Mouse (Mus musculus): Measurements from ENCODE around the gene Pcsk6. TPM values are rescaled to one million over a fixed set of nuclear protein-coding genes. Genes with fewer than 3 reads are reported as not detected.
"Not testable (repeated sequence)": the region's sequence is repeated elsewhere in the genome, so short reads cannot be mapped to it uniquely, and the experiment has no call there.

Pcsk6 gene
- 10 to 100 TPM in 3 of 4 experiments, 1 to 10 TPM in 1; 9.6 to 14.2 (median 11.9) TPM for total RNA-seq (2022)

DNA sequence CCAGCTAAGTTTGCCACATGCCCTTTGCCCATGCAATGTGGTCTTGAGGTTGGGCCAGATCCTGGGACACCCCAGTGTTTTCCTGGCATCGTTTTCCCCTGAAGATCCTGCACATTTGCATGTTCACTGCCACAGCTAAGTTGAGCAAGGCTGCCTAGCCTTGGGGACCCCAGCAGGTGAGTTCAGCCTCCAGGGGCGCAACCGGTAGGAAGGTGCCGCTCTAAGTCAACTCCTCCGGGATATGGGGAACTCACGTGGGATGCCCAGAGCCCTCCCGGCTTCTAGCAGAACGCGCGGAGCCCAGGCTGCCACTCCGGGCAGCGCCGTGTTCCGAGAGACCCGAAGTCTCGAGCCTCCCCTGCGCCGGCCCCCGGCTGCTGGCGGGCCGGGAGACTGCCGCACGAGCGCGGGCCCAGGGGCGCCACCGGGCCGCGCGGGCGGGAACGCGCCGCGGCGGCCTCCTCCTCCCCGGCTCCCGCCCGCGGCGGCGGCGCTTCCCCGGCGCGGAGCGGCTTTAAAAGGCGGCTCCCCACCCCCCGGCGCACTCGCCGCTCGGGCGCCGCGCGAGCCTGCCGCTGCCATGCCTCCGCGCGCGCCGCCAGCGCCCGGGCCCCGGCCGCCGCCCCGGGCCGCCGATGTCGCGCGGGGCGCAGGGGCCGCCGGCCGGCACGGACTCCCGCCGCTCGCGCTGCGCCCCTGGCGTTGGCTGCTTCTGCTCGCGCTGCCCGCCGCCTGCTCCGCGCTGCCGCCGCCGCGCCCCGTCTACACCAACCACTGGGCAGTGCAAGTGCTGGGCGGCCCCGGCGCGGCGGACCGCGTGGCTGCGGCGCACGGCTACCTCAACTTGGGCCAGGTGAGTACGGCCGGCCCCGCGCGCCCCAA, at the start of gene Pcsk6:
Gene Pcsk6 (plus strand): TSS at position 144 of the 882 bp plus-strand sequence.
- no peak for DNase-seq (ENCODE audit: low spot score in 2 of 2)

DNA sequence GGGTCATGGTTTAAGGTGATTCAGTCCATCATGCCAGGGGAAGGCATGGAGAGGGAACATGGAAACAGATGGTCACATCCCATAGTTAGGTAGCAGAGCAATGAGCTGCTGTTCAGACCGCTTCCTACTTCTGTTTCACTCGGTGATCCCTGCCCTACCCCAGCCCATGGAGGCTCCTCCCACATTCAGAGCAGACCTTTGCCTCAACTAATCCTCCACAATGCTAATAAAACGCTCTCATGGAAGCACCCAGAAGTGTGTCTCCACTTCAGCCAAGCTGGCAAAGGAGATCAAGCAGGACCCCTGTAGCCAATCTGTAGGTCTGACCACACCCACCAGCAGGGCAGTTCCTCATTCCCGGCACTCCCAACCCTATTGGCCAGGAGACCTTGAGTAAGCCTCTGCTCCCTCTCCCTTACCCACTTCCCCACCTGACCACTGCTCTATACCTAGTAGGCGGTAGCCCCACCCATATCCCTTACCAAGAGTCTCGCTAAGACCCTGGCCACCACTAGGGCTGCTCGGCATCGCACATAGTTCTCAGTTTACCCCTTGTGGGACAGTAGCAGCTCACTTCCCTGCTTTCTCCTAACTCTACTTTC, 47.8 kb upstream of the Pcsk6 start:
- no peak for DNase-seq (ENCODE audit: low spot score in 2 of 2)

DNA sequence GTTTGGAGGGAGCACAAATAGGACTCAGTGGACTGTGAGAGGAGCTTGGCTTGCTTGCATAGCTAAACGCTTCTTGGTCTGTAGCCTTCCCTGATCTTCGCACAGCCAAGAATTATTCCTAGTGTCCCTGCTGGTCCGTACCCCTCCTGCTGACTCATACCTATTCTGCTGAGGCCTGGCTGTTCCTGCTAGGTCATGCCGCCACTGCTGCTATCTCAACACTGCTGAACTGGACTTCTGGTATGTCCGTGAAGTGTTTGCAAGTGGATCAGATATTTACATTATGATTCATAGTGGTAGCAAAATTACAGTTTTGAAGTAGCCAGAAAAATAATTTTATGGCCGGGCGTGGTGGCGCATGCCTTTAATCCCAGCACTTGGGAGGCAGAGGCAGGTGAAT, 44.0 kb upstream of the Pcsk6 start:
- DNase-seq (ENCODE audit: low spot score in 2 of 2), result no peak

DNA sequence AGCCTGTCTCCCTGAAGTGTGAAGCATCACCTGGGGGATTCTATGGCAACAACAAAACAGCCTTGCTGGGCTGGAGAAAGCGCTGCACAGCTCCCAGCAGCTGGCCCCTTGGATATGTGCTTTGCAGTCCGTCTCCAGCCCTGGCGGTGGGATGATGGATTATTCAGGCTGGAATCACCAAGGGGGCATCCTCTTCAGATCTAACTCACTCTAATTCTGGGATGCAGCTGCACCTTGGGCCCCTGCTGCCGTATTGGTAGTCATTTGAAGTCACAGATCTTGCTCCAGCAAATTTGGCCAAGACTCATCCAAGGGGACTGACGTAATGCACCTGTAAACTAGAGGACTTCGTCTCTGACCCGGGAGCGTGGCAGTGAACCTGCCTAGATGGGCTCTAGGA, 41.1 kb upstream of the Pcsk6 start:
- no peak for DNase-seq (ENCODE audit: low spot score in 2 of 2)

DNA sequence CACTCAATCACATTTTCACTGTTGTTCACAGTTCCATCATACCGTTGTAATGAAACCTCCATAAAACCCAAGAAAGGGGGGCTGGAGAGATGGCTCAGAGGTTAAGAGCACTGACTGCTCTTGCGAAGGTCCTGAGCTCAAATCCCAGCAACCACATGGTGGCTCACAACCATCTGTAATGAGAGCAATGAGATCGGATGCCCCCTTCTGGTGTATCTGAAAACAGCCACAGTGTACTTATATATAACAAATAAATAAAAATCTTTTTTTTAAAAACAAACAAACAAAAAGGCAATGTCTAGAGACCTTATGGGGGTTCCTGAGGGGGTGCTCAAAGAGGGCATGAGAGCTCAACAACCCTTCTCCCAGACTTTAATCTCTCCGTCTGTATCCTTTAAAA, 39.6 kb upstream of the Pcsk6 start:
- DNase-seq (ENCODE audit: low spot score in 2 of 2), result not testable (repeated sequence)

DNA sequence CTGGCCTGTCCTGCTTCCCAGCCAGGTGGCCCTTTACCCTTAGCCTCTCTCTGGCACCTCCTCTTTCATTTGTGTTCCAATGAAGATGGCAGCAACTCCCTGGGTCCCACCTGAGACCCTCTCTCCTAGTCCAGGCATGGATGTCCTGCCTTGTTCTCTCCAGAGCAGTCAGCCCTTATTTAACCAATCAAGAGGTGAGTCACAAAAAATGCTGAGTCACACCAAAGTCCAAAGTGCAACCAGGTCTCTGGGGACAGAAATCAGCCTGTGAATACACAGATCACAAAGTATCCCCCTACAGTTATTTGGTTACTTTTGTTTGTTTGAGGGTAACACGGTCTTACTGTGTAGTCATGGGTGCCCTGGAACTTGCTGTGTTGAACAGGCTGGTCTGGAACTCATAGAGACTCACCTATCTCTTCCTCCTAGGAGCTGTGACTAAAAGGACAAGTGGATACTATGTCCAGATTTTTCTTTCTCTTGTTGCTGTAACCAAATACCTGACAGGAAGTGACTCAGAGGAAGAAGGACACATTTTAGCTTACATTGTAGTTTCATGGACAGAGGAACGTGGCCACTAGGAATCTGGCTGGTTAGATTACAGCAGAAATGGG, 38.9 kb upstream of the Pcsk6 start:
- no peak for DNase-seq (ENCODE audit: low spot score in 2 of 2)

DNA sequence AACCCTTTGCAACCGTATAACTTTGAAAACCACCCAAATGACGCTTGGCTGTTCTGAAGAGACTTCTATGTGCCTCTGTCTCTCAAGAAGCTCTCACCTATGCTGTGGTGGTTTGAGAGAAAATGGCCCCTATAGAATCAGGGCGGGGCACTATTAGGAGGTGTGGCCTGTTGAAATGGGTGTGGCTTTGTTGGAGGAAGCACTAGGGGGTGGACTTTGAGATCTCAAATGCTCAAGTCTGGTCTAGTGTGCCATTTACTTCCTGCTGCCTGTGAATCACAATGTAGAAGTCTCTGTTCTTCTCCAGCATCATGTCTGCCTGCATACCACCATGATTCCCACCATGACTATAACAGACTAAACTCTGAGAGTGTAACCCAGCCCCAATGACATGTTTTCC, 21.8 kb upstream of the Pcsk6 start:
- DNase-seq (ENCODE audit: low spot score in 2 of 2), result no peak

DNA sequence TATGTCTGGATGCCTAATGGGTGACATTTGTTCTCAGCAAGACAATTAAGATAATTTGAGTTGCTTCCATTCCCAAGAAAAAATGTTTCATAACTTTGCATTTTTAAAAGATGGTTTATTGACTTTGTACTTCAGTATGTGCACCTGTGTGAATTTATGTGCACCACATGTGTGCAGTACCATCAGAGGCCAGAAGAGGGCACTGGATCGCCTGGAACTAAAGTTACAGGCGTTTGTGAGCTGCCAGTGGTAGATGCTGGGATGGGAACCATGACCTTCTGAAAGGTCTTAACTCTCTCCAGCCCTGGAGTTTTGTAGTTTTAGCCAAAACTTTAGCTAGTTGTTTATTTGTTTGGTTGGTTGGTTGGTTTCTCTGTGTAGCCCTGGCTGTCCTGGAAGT, 18.3 kb upstream of the Pcsk6 start:
- no peak for DNase-seq (ENCODE audit: low spot score in 2 of 2)

DNA sequence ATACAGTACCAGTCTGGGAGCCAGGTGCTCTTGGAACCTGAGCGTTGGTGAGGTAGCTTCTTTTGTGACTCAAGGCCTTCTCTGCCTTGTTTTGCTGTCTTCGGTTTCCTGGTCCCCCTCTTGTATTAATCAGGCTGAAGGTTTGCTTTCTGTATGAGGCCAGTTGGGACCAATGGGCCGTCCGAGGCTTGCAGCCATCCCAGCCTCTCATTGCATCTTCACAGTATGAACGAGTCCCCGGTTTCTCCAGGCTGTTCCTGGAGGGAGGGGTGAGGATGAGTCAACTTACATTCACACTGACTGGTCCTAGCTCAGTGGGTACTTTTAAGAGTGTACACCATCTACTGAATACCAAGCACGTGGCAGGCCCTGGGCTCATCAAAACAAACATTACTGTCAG, 553 bp upstream of the Pcsk6 start:
- no peak for DNase-seq (ENCODE audit: low spot score in 2 of 2)

DNA sequence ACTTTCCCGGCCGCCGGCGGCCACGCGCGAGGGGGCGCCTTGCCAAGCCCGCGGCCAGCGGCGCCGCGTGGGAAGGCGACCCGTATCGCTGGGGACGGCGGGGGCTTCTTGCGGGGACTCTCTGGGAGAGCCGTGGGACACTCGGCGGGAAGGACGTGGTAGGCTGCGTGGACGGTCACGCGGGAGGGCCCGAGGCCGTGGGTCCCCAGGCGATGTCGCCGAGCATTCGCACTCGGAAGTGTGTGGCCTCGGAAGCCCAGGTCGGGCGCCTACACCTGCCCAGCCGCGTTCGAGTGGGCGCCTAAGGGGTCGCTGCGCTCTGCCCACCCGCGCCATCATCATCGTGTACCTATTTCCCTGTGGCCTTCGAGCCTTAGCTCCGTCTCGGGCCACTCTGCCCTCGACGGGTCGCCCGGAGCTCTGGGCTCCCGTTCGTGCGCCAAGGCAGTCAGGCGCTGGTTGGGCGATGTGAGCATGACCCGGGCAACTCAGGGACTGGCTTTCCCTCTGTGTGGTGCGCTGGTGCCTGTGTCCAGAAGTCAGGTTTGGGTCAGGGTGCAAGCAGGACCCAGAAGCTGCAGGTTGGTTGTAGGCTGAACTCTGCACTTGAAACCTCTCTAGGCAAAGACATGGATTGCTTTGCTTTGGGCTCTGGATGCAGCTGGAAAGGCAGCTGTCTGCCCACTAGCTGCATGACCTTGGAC, 1.1 kb downstream of the Pcsk6 start:
- no peak for DNase-seq (ENCODE audit: low spot score in 2 of 2)

DNA sequence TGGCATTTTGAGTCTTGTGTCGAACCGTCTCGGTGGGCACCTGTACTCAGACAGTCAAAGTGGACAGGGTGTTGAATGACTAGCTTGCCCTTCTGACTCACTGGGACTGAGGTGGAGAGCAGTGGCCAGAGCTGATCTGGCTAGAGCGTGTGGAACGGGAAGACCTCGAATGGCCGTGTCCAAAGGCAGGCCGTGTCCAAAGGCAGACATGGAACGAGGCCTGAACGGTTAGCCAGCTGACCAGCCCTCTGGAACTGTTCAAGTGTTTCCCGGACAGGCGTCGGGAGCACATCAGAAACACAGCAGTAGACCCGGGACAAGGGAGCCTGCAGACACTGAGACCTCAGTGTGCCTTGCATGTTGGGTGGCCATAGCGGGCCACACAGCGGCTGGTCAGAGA, 7.6 kb downstream of the Pcsk6 start:
- no peak for DNase-seq (ENCODE audit: low spot score in 2 of 2)

DNA sequence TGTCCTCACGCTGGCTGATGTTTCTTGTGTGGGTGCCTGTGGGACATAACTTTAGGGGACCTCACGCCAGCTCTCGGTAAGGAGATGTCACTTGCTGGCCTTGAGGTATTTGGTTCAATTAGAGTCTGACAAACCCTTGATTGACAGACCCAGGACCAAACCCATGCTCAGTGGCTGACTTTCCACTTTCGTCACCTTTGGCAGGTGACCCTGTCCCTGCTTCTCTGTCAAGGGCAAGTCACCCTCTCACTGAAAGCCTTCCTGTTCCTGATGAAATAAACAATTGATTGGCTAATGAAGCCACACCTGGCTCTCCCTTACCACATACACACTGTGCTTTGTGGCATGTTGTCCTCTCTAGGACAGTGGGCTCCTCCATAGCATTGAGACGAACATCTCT, 8.3 kb downstream of the Pcsk6 start:
- DNase-seq (ENCODE audit: low spot score in 2 of 2), result no peak

DNA sequence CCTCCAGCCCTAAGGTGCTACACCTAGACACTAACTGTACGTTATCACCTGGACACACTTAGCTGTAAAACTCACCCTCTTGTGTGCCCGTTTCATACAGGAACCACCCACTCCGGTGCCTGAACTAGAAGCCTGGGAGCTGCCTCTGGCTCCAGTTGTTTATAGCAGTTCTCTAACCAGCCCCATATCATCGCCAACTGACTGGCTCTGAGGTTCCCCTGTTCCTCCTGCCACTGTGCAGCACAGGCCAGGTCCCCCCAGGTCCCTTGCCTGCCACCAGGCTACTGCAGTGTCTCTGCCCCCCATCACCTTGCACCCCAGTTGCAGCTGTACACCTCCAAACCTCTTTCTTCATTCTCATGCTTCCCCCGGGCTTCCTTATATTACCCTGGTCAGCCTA, 8.7 kb downstream of the Pcsk6 start:
- DNase-seq (ENCODE audit: low spot score in 2 of 2), result no peak

DNA sequence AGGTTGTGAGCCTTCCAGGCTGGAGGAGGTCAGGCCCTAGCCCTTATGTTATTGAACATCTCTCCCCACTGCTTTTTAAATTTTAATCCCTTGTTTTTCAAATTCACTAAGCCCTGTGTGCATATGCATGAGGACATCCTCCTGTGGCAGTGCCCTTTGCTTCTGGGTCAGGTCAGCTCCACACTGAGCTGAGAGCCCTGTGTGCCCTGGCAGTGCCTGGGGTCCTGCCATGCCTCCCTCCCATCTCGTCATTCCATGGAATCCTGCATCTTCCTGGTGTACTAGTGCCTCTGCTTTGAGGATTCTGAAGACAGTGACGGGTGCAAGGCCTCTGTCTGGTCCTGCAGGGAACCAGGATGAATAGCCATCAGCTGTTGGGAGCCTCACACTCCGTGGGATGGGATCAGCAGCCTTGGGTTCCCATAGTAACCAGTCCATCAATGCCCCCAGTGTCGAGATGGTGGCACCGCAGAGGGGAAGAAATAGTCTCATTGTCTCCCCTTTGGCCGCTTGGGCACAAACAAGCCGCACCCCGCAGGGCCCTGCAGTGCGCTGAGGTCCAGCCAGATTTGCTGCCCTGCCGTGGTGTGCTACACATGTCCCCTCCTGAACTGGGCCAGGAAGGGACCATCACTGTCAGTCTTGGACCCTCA, 9.5 kb downstream of the Pcsk6 start:
- DNase-seq (ENCODE audit: low spot score in 2 of 2), result no peak

DNA sequence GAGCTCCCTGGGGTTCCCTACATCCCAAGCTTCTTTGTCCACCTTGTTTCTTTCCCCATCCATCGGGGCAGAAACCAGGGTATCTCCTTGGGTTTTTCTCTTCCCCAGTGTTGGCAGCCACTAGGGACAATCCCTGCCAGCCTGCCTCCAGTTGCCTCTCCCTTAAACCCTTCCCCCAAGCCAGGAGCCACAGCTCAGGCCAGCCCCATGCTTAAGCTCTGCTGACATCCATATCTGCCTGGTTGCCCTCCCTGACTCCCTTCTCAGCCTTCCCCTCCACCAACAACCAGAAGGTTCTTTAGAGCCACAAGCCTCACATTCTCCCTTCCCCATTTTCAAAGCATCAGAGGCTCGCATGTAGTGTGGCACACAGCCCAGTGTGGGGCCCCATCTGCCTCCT, 10.3 kb downstream of the Pcsk6 start:
- no peak for DNase-seq (ENCODE audit: low spot score in 2 of 2)

DNA sequence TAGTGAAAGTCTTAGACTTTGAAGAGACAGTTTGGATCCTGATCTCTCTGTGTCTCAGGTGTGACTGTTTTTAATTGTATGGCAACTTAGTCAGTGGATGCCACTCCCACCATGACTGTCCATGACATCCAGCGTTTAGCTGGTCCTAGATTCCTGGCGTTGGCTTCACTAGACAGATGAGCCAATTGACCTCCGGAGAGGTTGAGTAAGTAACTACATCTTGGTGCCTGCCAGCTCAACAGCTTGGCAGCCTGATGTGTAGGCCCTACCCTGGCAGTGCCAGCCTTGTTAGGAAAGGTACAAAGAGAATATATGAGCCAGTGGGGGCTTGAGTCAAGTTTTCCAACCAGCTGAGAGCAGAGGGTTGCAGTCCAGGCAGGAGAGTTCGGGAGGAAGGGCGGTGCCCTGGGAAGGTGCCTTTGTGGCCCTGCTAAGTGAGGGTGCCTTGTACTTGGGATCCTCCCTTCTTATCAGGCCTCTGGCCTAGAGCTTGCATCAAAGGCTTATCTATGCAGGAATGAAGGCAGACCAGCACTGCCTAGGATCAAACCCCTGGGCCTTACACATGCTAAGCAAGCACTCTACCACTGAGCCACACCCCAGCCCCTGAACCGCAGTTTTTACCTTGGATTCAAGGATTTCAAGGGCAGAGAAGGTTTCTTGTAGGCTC, 11.8 kb downstream of the Pcsk6 start:
- DNase-seq (ENCODE audit: low spot score in 2 of 2), result no peak

DNA sequence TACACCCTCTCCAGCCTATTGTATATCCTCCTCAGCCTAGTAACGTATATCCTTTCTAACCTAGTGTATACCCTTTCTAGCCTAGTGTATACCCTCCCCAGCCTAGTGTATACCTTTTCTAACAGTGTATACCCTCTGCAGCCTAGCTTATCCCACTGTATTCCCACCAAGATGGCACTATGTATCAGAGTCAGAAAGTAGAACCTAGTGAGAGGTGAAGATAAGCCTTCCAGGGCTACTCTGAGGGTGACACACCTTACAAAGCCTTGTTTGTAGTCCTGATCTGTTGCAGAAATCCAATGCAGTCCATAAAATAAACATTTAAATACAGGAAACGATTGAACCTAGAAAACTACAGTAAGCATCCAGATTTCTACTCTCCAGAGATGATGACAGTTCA, 12.4 kb downstream of the Pcsk6 start:
- no peak for DNase-seq (ENCODE audit: low spot score in 2 of 2)

DNA sequence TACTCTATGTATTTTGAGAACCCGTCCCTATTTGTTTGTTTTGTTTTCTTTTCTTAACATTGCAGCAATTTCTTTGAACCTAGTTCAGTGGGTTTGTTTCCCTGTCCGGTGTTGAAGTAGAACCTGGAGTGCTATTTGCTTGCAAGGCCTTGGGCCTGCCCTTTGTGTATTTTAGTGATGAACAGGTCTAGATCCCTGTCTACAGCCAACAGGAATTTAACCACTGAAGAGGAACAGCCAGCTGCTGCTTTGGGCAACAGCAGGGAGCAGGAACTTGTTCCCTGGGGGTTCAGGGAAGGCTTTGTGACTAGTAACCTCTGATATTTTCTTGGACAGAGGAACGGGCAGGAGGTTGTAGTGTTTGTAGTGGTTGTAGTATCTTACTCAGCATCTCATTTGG, 15.1 kb downstream of the Pcsk6 start:
- DNase-seq (ENCODE audit: low spot score in 2 of 2), result no peak

DNA sequence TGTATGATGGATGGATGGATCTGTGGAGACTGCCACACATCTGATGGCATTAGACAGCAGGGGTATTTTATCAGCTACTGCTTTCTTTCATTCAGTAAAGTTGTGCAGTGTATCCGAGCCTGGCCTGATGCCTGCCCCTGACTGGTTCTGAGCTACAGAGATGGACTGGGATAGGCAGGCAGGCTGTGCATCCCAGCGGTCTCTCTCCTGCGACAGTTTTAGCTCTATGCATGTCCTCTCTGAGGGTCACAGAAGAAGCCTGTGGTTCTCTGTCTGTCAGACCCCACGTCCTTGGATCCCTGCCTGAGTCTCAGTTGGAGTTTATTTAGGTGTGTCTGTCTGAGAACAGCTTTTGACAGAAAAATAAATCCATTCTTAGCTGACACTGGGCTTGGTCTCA, 16.7 kb downstream of the Pcsk6 start:
- DNase-seq (ENCODE audit: low spot score in 2 of 2), result no peak

DNA sequence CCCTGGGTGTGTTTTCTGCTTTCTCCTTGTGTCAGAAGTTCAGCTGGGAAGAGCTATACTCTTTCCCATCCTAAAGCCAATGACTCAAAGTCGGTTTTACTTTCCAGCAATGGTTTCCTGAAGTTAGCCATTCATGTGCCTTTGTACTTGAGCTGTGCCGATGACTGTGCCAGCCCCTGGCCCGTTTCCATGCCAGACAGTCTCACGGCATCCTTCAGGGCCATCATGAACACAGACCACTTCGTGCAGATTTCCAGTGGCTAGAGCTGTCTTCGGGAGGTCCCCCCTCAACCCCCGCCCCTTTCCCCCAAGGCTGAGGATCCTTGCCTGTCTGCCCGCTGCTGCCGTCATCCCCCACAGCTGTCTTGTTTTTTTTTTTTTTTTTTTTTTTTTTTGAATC, 17.8 kb downstream of the Pcsk6 start:
- no peak for DNase-seq (ENCODE audit: low spot score in 2 of 2)
